Mouse (Mus musculus) erythroblast, embryonic 14.5 days (primary cell): ENCODE measurements at regions not wholly inside any gene's neighbourhood (a gene's known extent, or its start where the extent isn't known, plus 50 kb on each side); places are given as distances from the start of the nearest gene placed in this dataset.

Source experiments
- H3K27me3 ChIP-seq: 2 replicates; pipeline ENCODE4 v1.6.1; 2012; ENCODE audit warnings: inconsistent platforms; ENCODE audit not compliant: control insufficient read depth
- H3K36me3 ChIP-seq: 2 replicates; pipeline ENCODE4 v1.6.1; 2012; ENCODE audit warnings: mild to moderate bottlenecking, inconsistent platforms; ENCODE audit not compliant: control insufficient read depth
- H3K4me1 ChIP-seq: 2 replicates; pipeline ENCODE4 v1.6.1; 2012; ENCODE audit warnings: inconsistent platforms; ENCODE audit not compliant: control insufficient read depth
- H3K4me3 ChIP-seq: replicated peaks from 2 replicates; pipeline ENCODE3; 2012; ENCODE audit warnings: moderate library complexity, mild to moderate bottlenecking, inconsistent platforms
- H3K9me3 ChIP-seq: 2 replicates; pipeline ENCODE4 v1.6.1; 2012; ENCODE audit warnings: low read length, inconsistent platforms, mixed read lengths; ENCODE audit not compliant: control insufficient read depth
- GATA1 ChIP-seq: IDR thresholded peaks from 2 replicates; pipeline ENCODE4 v1.6.1; 2012; ENCODE audit warnings: low read length, inconsistent platforms, mixed read lengths
- TAL1 ChIP-seq: IDR thresholded peaks from 3 replicates; pipeline ENCODE4 v1.6.1; 2012; ENCODE audit warnings: low read length, inconsistent platforms, mixed read lengths

DNA sequence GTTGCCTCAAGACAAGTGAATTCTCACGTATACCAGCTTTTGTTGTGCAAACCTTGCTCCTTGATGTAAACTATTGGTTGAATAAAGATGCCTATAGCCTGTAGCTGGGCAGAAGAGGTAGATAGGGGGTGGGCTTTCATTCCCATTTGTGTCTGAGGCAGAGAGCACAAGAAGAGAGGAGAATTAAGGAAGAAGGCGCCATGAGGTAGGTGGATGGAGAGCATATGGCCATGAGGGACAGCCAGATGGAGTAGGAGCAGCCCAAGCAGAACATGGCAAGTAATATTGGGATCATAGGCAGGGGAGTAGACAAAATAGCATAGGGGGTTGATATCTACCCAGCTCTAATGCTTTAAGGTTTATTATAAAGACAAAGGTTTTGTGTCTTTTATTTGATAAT is 557.3 kb downstream of the Ptprc start:
- no peaks in the 10 kb centered on the region for H3K27me3 ChIP-seq
- no peaks in the 10 kb centered on the region for H3K4me1 ChIP-seq
- H3K9me3 ChIP-seq: no peaks in the 10 kb centered on the region
- no peaks in the 10 kb centered on the region for H3K36me3 ChIP-seq
- H3K4me3 ChIP-seq: no peak overlapping the region
- TF ChIP-seq TAL1 (no peak), GATA1 (no peak)

DNA sequence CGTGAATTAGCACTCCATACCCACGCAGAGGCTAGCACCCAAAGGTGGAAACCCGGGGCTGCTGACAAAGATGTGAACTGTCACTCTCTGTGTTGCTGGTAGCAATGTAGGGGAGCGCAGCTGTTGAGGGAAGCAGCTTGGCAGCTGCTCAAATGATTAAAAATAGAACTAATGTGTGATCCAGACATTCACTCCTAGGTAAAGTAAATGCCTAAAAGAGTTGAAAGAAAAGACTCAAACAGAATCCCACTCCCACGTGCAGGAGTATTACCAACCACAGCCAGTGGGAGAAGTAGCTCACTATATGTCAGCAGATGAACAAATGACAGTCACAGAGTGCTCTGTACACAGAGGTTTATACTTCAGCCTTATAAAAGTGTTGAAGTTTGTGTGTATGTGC is 558.0 kb downstream of the Ptprc start:
- TF ChIP-seq GATA1 (no peak), TAL1 (no peak)
- no peaks in the 10 kb centered on the region for H3K36me3 ChIP-seq
- H3K4me1 ChIP-seq: no peaks in the 10 kb centered on the region
- H3K4me3 ChIP-seq: no peak overlapping the region
- H3K9me3 ChIP-seq: no peaks in the 10 kb centered on the region
- H3K27me3 ChIP-seq: no peaks in the 10 kb centered on the region

DNA sequence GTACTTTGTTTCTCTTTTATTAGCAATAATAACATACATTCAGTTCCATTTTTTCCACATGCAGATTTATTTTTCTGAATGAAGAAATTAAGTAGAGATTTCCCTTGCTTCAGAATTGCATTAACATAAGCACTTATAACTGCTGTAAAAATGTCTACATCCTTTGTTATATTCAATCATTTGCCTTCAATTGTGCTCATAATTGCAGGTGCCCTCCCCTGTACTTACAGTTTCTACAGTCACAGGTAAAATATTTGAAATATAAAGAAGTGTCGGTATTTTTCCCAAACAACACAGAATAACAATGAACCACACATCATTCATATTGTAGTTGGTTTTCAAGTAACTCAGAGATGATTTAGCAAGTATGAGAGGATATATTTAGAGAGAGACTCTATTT is 568.8 kb downstream of the Ptprc start:
- Histone ChIP-seq H3K36me3 (no peaks in the 10 kb centered on the region), H3K4me1 (no peaks in the 10 kb centered on the region), H3K9me3 (no peaks in the 10 kb centered on the region), H3K4me3 (no peak overlapping the region), H3K27me3 (no peaks in the 10 kb centered on the region)
- TF ChIP-seq TAL1 (no peak), GATA1 (no peak)

DNA sequence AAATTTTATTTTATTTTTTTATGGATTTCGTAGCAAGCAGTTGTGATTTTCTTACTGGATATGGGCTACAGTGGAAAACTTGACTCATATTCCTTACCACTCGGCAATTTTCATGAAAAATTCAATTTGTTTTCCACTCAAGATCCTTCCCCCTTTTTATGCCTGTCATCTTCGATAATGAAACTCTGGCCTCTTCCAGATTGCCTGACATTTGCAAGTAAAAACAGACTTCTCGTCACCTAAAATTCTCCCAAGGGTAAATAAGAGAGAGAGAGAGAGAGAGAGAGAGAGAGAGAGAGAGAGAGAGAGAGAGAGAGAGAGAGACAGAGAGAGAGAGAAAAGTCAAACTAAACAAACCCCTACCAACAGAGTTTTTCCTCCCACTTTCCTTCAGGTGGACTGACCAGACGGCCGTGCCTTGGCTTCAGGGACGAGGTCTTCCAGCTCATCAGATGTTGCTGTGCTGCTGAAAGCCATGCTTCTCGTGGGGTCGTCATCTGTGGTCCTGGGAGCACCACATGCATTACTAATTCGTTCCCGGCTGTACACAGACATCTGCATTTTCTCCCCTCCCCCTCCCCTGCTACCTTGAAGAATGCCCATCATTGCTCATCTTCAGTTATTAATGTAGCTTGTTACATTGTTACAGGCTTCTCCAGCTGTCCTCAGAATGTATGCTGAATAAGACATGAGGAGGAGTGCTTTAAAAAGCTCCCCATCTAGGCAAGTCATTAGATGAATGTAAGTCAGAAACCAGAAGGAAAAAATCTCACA is 569.4 kb downstream of the Ptprc start:
- no peaks in the 10 kb centered on the region for H3K9me3 ChIP-seq
- no peak for TF ChIP-seq TAL1
- no peak for TF ChIP-seq GATA1

DNA sequence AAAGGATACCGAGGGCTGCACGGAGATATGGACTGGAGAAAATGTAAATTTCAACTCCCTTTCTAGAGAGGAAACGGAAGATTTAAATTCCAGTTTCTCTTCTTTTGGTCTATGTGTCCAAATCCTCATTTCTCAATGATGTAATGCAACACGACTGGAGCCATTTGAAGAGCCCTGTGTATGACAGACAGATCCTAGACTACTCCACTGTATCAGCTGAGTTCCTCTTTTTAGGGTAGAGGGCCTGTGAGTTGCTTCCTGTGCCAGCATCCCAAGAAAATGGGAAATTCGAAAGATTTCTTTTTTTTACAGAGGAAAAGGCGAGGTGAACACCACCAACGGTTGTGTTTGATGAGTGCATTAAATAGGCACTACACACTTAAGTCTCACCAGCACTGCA is 581.8 kb downstream of the Ptprc start:
- no peaks in the 10 kb centered on the region for H3K9me3 ChIP-seq
- TF ChIP-seq TAL1: no peak
- no peak for TF ChIP-seq GATA1

More for the DNA sequence above, 569.4 kb downstream of the Ptprc start:
- no peak overlapping the region for H3K4me3 ChIP-seq
- no peaks in the 10 kb centered on the region for H3K4me1 ChIP-seq
- no peaks in the 10 kb centered on the region for H3K27me3 ChIP-seq
- no peaks in the 10 kb centered on the region for H3K36me3 ChIP-seq

DNA sequence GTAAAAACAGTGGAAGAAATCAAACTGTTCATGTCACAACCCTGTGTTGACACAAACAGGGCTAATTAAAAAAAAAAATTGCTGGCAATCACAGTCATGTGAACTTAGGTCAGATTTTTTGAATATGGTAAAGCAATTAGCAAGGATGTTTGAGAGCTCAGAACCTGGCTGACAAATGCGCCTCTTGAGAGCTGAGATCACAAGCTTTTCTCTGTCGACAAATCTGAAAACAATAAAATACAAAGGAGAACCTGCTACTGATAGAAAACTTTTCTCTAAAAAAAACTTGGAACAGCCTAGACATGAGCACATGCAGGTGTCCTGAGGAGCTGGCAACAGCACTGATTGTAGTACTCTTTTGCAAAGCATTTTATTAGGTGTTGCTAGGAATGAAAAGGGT is 583.6 kb downstream of the Ptprc start:
- Histone ChIP-seq H3K27me3 (no peaks in the 10 kb centered on the region), H3K36me3 (no peaks in the 10 kb centered on the region), H3K9me3 (no peaks in the 10 kb centered on the region), H3K4me3 (no peak overlapping the region), H3K4me1 (no peaks in the 10 kb centered on the region)
- TF ChIP-seq GATA1 (no peak), TAL1 (no peak)

More for the DNA sequence above, 581.8 kb downstream of the Ptprc start:
- H3K27me3 ChIP-seq: no peaks in the 10 kb centered on the region
- no peaks in the 10 kb centered on the region for H3K4me1 ChIP-seq
- no peaks in the 10 kb centered on the region for H3K36me3 ChIP-seq
- no peak overlapping the region for H3K4me3 ChIP-seq

DNA sequence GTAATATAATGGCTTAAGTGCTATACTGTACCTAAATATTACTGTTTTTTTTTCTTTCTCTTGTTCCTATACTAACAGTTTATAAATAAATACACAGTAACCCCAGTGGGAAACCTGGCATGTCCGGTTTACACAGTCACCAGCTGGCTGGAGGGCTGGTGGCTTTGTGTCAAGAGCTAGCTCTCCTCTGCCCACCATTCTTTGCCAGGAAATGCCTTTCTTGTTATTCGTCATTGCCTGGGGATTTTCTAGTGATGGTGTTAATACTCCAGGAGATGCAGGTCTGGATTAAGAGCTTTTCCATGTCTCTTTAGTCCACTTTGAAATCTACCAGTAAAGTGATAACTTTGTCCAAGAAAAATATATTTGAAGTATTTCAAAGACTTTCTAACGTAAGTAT is 584.2 kb downstream of the Ptprc start:
- no peaks in the 10 kb centered on the region for H3K27me3 ChIP-seq
- H3K9me3 ChIP-seq: no peaks in the 10 kb centered on the region
- no peaks in the 10 kb centered on the region for H3K4me1 ChIP-seq
- no peak overlapping the region for H3K4me3 ChIP-seq
- no peaks in the 10 kb centered on the region for H3K36me3 ChIP-seq
- no peak for TF ChIP-seq GATA1
- TF ChIP-seq TAL1: no peak

DNA sequence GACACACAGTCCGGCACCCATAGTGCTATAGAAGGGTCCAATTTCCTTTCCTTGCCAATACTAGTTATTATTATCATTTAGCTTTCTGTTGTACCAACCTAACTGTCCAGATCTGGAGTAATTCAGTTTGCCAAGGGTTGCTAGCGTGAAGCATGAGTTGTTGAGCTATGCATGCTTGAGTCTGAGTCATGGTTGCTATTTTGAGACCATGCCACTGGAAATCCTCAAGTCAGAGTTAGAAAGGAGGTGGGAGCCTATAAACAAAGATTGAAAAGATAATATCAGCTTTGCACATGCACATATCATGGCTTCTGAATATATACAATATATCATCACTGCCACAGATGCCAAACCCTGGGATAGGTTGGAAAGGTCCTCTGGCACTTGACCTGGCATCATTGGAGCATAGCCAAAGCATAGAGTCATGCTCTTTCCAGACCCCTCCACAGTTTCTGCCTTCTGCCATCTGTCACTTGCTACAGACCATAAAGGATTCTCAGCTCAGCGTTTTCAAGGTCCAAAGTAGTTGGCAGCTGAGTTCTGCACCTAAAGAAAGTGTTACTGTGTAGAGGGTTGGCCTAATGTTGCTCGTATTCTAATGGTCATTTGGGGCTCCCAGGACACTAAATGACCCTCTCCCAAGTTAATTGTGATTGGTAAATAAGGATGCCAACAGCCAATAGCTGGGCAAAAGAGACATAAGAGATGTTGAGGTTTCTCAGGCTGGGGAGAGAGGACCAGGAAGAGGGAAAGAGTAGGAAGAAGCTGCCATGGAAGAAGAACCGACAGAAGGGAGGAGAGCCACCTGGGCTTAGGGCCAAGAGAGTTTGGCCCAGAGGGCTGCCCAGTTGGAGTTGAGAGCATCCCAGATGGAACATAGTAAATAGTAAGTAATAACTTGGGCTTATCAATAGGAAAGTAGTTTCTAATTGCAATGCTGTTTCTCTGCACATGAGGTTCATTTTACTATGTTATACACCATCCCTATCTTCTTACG is 586.9 kb downstream of the Ptprc start:
- TF ChIP-seq TAL1 (no peak), GATA1 (no peak)
- no peaks in the 10 kb centered on the region for H3K36me3 ChIP-seq
- H3K4me3 ChIP-seq: no peak overlapping the region
- H3K27me3 ChIP-seq: no peaks in the 10 kb centered on the region
- no peaks in the 10 kb centered on the region for H3K4me1 ChIP-seq
- no peaks in the 10 kb centered on the region; the same call in 1 of the 2 replicates for H3K9me3 ChIP-seq

DNA sequence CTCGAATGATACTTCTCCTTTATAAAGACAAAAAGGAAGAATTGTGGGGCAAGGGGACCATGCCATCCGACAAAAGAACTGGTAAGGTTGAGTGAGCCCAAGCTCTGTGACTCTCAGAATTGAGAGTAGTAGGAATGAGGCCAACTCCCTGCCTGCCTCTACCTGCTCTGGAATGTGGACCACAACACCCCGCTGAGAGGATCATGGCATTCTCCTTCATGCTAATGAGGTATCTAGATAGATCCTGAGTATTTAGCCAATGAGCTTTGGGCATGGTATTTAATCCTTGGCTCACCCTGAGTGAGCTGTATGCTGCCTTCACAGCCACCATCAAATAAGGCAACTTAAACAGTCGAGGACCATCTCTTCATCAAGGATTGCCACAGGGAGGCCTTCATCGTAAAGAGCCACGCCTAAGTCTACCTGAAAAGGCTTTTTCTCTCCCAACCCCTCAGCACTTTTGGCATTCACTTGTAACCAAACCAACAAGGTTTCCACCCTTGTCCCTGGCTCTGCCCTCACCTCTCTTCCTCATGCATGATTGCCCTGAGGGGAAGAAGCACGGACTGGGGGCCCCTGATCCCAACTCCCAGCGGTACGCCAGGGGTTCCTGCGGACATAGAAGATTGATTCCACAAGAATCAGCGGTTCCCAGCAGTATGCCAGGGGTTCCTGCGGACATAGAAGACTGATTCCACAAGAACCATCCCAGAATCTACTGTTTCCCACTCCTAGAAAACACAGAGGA is 587.9 kb downstream of the Ptprc start:
- Histone ChIP-seq H3K4me3 (no peak overlapping the region), H3K9me3 (no peaks in the 10 kb centered on the region; the same call in 1 of the 2 replicates), H3K27me3 (no peaks in the 10 kb centered on the region), H3K4me1 (no peaks in the 10 kb centered on the region), H3K36me3 (no peaks in the 10 kb centered on the region)
- TF ChIP-seq TAL1 (no peak), GATA1 (no peak)
